Mouse (Mus musculus) lung, postnatal 36 days (tissue): ENCODE results near the gene Olfr463.

ENCODE experiments used
- DNase-seq: peaks from one replicate; pipeline ENCODE4 v3.0.0; 2022; ENCODE audit warnings: mixed read lengths

Gene Olfr463

DNA sequence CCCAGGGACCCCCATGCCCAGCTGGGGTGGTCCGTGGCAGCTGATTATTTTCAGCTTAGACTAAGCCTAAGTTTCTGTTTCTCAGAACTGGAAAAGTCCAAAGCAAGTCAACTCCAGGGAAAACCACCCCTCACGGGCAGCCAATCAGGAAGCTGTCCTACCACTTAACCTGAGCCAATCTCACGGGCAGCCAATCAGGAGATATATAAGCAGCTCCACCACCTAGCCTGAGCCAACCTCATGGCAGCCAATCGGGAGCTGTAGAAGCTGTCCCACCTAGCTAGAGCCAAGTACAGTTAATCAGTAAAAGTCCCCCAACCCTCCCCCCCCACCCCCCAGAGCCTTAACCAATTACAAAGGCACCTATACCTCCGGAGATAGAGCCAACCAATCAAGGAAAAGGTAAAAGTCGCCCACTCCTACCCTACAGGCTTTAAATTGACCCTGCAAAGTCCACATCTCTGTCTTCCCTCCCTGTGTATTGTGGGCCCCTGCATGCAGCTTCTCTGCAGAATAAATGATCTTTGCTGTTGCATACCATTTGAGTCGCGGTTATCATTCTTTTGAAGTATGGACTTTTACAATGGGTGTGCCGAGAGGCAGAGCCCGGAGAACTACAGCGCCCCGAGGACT is 50.1 kb downstream of the Olfr463 start:
- no peak for DNase-seq
